Mouse (Mus musculus) stomach, embryonic 16.5 days (tissue): Measurements from ENCODE around the gene Myadml2. TPM values are rescaled to one million over a fixed set of nuclear protein-coding genes. Genes with fewer than 3 reads are reported as not detected.
"Not testable (repeated sequence)": the region's sequence is repeated elsewhere in the genome, so short reads cannot be mapped to it uniquely, and the experiment has no call there.

Experiments used
- ATAC-seq: fragments of 200-750 bp; cut with Nextera tagmentation; 2 replicates; pipeline ENCODE4 v1.8.0; 2017; ENCODE audit warnings: moderate number of reproducible peaks, moderate TSS enrichment; ENCODE audit not compliant: insufficient read depth, low FRiP score
- H3K27ac ChIP-seq: fragments of 300-500 bp; sonication (generic); 2 replicates; pipeline ENCODE4 v1.5.1; 2014; ENCODE audit warnings: low read length
- H3K27me3 ChIP-seq: fragments of 300-500 bp; sonication (generic); 2 replicates; pipeline ENCODE4 v1.6.1; 2014; ENCODE audit warnings: low read length, control low read depth, mixed read lengths; ENCODE audit not compliant: control insufficient read depth, insufficient read depth
- H3K36me3 ChIP-seq: fragments of 300-500 bp; sonication (generic); 2 replicates; pipeline ENCODE4 v1.6.1; 2014; ENCODE audit warnings: low read length; ENCODE audit not compliant: control insufficient read depth, insufficient read depth
- H3K4me1 ChIP-seq: fragments of 300-500 bp; sonication (generic); 2 replicates; pipeline ENCODE4 v1.6.1; 2014; ENCODE audit warnings: low read length, control low read depth, mixed read lengths; ENCODE audit not compliant: control insufficient read depth, insufficient read depth
- H3K4me2 ChIP-seq: fragments of 300-500 bp; sonication (generic); 2 replicates; pipeline ENCODE4 v1.6.1; 2014; ENCODE audit warnings: low read depth, low read length, mixed read lengths
- H3K4me3 ChIP-seq: fragments of 300-500 bp; sonication (generic); replicated peaks from 2 replicates; pipeline ENCODE4 v1.5.1; 2014; ENCODE audit warnings: mild to moderate bottlenecking, low read length
- H3K9ac ChIP-seq: fragments of 300-500 bp; sonication (generic); 2 replicates; pipeline ENCODE4 v1.6.1; 2014; ENCODE audit warnings: low read length
- H3K9me3 ChIP-seq: fragments of 300-500 bp; sonication (generic); replicated peaks from 2 replicates; pipeline ENCODE4 v1.6.1; 2016; ENCODE audit warnings: low read length, control low read depth; ENCODE audit not compliant: control insufficient read depth
- WGBS: fragments of 180-500 bp; shearing (Covaris S2); extraction: QIAGEN DNeasy Blood & Tissue Kit; methylation state at CpG from one replicate; pipeline ENCODE4 v1.1.7; 2014; 5-methylcytosine and 5-hydroxymethylcytosine counted together
- polyA plus RNA-seq: library from polyadenylated mRNA; unstranded; fragments of >200 nt; fragmentation: Nextera tagmentation; extraction: Ambion mirVana; gene quantifications from 2 replicates; pipeline ENCODE4 v1.2.1, GENCODE M21; 2015

Myadml2 gene
- polyA plus RNA-seq, 1 experiment from 2014 or later, result 1.4 TPM

- H3K27ac ChIP-seq, result no peak overlapping the region
- peaks cover 14% of the 10 kb centered on the region for H3K4me1 ChIP-seq
- peaks cover 6% of the 10 kb centered on the region; the same call in 1 of the 2 replicates for H3K36me3 ChIP-seq
- H3K9me3 ChIP-seq, result no peaks in the 10 kb centered on the region
- no peak overlapping the region; the same call in 1 of the 2 replicates for H3K9ac ChIP-seq
- H3K4me2 ChIP-seq, result no peak overlapping the region
- ATAC-seq, result no peak
- H3K27me3 ChIP-seq, result no peaks in the 10 kb centered on the region
- WGBS, result 73% methylated on average over 2 of the region's 2 CpGs
- no peak overlapping the region for H3K4me3 ChIP-seq
These were observed 36.7 kb upstream of the Myadml2 start for GRCm38 (mm10) chr11:120684660-120685059.

GRCm38 (mm10) chr11:120684086-120684485 lies 36.1 kb upstream of the Myadml2 start:
- ATAC-seq, result no peak
- no peak overlapping the region for H3K4me2 ChIP-seq
- peaks cover 14% of the 10 kb centered on the region for H3K4me1 ChIP-seq
- H3K9ac ChIP-seq, result no peak overlapping the region
- H3K27me3 ChIP-seq, result no peaks in the 10 kb centered on the region
- no peak overlapping the region for H3K4me3 ChIP-seq
- H3K27ac ChIP-seq, result no peak overlapping the region
- 76% methylated on average over 2 of the region's 2 CpGs for WGBS
- H3K36me3 ChIP-seq, result peaks cover 6% of the 10 kb centered on the region; the same call in 1 of the 2 replicates
- no peaks in the 10 kb centered on the region for H3K9me3 ChIP-seq

- H3K27me3 ChIP-seq, result no peaks in the 10 kb centered on the region
- H3K9me3 ChIP-seq, result no peaks in the 10 kb centered on the region
- no peak overlapping the region for H3K4me2 ChIP-seq
- no peak overlapping the region for H3K4me3 ChIP-seq
- no peak overlapping the region for H3K9ac ChIP-seq
- H3K27ac ChIP-seq, result no peak overlapping the region
- 90% methylated on average over 3 of the region's 3 CpGs for WGBS
- peaks cover 14% of the 10 kb centered on the region for H3K4me1 ChIP-seq
- H3K36me3 ChIP-seq, result peaks cover 2% of the 10 kb centered on the region; the same call in 1 of the 2 replicates
- no peak for ATAC-seq
These were observed 35.6 kb upstream of the Myadml2 start for GRCm38 (mm10) chr11:120683536-120683935.

- H3K27me3 ChIP-seq, result no peaks in the 10 kb centered on the region
- WGBS, result 93% methylated on average over 5 of the region's 5 CpGs
These were observed 34.7 kb upstream of the Myadml2 start for GRCm38 (mm10) chr11:120682683-120683082.

GRCm38 (mm10) chr11:120679909-120680308 lies 32.0 kb upstream of the Myadml2 start:
- WGBS, result 75% methylated on average over 3 of the region's 3 CpGs
- no peak overlapping the region for H3K4me2 ChIP-seq
- H3K27ac ChIP-seq, result no peak overlapping the region
- H3K9ac ChIP-seq, result no peak overlapping the region
- no peaks in the 10 kb centered on the region for H3K4me1 ChIP-seq
- H3K36me3 ChIP-seq, result no peaks in the 10 kb centered on the region; the same call in 1 of the 2 replicates
- H3K27me3 ChIP-seq, result no peaks in the 10 kb centered on the region
- 0 out of 2 replicates have a peak, but pooled peaks have one; percentile 31 for ATAC-seq
- H3K9me3 ChIP-seq, result no peaks in the 10 kb centered on the region
- H3K4me3 ChIP-seq, result no peak overlapping the region

More at GRCm38 (mm10) chr11:120682683-120683082, 34.7 kb upstream of the Myadml2 start:
- no peak overlapping the region for H3K4me2 ChIP-seq
- H3K4me1 ChIP-seq, result peaks cover 14% of the 10 kb centered on the region
- no peak overlapping the region for H3K4me3 ChIP-seq
- no peak overlapping the region for H3K9ac ChIP-seq
- no peaks in the 10 kb centered on the region; the same call in 1 of the 2 replicates for H3K36me3 ChIP-seq
- H3K27ac ChIP-seq, result no peak overlapping the region
- no peaks in the 10 kb centered on the region for H3K9me3 ChIP-seq
- no peak for ATAC-seq

DNA sequence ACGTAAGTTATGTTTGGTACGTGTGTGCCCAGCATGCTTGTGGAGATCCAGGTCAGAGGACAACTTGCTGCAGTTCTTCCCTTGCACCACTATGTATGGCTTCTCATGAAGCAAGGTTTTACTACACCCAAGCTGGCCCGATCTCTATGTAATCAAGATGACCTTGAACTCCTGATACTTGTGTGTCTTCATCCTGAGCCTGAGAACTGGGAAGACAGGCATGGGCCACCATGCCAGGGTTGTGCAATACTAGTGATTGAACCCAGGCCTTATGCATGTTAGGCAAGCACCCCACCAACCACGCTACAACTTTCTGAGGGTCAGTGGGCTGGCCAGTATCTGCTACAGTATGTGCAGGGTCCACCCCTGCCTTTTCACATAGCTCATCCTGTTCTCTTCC lies 29.0 kb upstream of the Myadml2 start:
- Histone ChIP-seq H3K9me3 (no peaks in the 10 kb centered on the region), H3K27ac (no peak overlapping the region), H3K4me3 (no peak overlapping the region), H3K36me3 (no peaks in the 10 kb centered on the region; the same call in 1 of the 2 replicates), H3K4me2 (no peak overlapping the region), H3K4me1 (peaks cover 7% of the 10 kb centered on the region), H3K9ac (no peak overlapping the region), H3K27me3 (no peaks in the 10 kb centered on the region)
- 81% methylated on average over 4 of the region's 4 CpGs for WGBS
- no peak for ATAC-seq

GRCm38 (mm10) chr11:120675875-120676274 lies 27.9 kb upstream of the Myadml2 start:
- H3K27me3 ChIP-seq, H3K4me3 ChIP-seq, ATAC-seq, H3K36me3 ChIP-seq, H3K27ac ChIP-seq, H3K4me1 ChIP-seq, H3K4me2 ChIP-seq, H3K9ac ChIP-seq, H3K9me3 ChIP-seq: not testable (repeated sequence)
- 87% methylated on average over 3 of the region's 5 CpGs for WGBS

- peaks cover 7% of the 10 kb centered on the region for H3K4me1 ChIP-seq
- H3K27ac ChIP-seq, result peak overlapping the region; percentile 91
- H3K27me3 ChIP-seq, result no peaks in the 10 kb centered on the region
- H3K36me3 ChIP-seq, result no peaks in the 10 kb centered on the region
- WGBS, result 34% methylated on average over 12 of the region's 12 CpGs
- H3K4me3 ChIP-seq, result peak overlapping the region; percentile 77
- no peaks in the 10 kb centered on the region for H3K9me3 ChIP-seq
- 0 out of 2 replicates have a peak, but pooled peaks have one; percentile 1 for ATAC-seq
- peak overlapping the region; percentile 99 for H3K4me2 ChIP-seq
- peak overlapping the region; percentile 87 for H3K9ac ChIP-seq
These were observed 25.7 kb upstream of the Myadml2 start for GRCm38 (mm10) chr11:120673594-120674122.

DNA sequence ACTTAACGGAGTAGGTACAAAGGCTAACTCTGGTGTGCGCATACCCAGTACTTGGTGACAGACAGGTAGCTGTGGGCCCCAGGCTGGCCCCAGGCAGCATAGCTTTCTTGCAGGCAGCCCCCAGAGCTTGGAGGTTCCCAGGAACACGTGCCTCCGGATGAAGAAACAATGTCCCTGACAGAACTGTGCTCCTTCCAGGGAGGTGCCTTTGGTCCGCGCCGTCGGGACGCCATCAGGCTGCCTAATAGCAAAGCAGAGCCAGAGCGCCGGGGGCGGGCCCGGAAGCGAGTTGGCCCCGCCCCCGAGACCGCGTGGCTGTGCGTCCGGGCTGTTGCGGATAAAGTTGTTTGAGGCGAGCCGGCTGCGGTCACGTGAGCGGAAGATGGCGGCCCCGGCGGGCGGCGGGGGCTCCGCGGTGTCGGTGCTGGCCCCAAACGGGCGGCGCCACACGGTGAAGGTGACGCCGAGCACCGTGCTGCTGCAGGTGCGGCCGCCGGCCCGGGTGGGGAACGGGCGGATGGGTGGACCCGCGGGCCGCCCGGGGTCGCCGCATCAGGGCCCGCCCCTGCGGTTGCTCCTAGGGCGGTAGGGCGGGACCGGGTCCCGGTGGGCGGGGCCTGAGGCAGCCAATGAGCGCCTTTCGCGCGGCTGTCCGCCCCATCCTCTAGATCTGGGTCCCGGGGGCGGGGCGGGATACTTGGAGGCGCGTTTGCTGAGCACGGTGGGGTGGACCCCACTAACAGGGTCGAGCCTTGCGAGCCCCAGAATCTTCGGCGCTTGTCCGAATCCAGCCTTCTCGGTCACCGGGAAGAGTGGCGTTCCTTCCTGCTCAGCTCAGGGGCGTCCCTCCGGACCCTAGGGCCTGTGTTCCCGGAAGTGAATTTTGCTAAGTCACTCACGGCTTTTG lies 25.0 kb upstream of the Myadml2 start, which contains the start of gene Aspscr1:
TSS of gene Aspscr1 (plus strand) at position 287 of the 907 bp plus-strand sequence.
- H3K9me3 ChIP-seq, result no peaks in the 10 kb centered on the region
- WGBS, result under 1% methylated on average over 80 of the region's 83 CpGs
- H3K36me3 ChIP-seq, result no peaks in the 10 kb centered on the region
- peak within 1 kb of the TSS; percentile 87 for H3K9ac ChIP-seq
- H3K4me2 ChIP-seq, result peak within 1 kb of the TSS; percentile 99
- no peaks in the 10 kb centered on the region for H3K27me3 ChIP-seq
- peak within 1 kb of the TSS; percentile 91 for H3K27ac ChIP-seq
- peak; percentile 97 for ATAC-seq
- peak within 1 kb of the TSS; percentile 77 for H3K4me3 ChIP-seq
- peaks cover 7% of the 10 kb centered on the region for H3K4me1 ChIP-seq
